Mouse (Mus musculus): ENCODE data around the gene Thsd7b. TPM values are rescaled to one million over a fixed set of nuclear protein-coding genes. Genes with fewer than 3 reads are reported as not detected.

The Thsd7b gene
- polyA plus RNA-seq, 1 experiment from 2014 or later = 12.3 TPM

DNA sequence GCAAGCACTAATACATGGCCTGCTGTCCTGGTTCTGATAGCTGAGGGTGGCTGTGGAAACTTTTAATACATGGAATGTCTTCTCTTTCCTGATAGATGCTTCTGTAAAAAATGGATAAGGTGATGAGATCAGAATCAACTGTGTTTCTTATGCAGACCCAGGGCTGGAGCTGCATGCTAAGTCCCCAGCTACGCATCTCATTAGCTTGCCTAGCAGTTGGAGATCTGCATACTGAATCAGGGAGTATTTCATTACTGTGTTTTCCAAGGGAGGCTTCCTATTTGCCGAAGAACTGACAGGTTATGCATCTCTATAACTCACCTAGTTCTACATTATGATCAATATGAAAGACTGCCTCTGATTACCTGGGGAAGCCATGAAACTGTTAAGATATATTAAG, 84.3 kb downstream of the Thsd7b start:
- Histone ChIP-seq H3K4me3 (replicated peaks; ENCODE audit: low read depth, low read length) (no peak overlapping the region), H3K27ac (replicated peaks; ENCODE audit: low read depth, low read length) (peak overlapping the region; percentile 78), H3K9ac (replicated peaks; ENCODE audit: low read length) (no peak overlapping the region), H3K36me3 (ENCODE audit: control insufficient read depth, insufficient read depth, low read length) (no peaks in the 10 kb centered on the region), H3K4me2 (ENCODE audit: low read length) (peak overlapping the region; percentile 28), H3K4me1 (ENCODE audit: control insufficient read depth, insufficient read depth, low read length) (peaks cover 10% of the 10 kb centered on the region), H3K27me3 (ENCODE audit: control insufficient read depth, insufficient read depth, low read length) (no peaks in the 10 kb centered on the region), H3K9me3 (ENCODE audit: control insufficient read depth, low read length) (no peaks in the 10 kb centered on the region)
- ATAC-seq (ENCODE audit: low FRiP score, low TSS enrichment) (peak; percentile 85), DNase-seq (peak; percentile 82)
- 25% methylated on average over 2 of the region's 2 CpGs for WGBS

DNA sequence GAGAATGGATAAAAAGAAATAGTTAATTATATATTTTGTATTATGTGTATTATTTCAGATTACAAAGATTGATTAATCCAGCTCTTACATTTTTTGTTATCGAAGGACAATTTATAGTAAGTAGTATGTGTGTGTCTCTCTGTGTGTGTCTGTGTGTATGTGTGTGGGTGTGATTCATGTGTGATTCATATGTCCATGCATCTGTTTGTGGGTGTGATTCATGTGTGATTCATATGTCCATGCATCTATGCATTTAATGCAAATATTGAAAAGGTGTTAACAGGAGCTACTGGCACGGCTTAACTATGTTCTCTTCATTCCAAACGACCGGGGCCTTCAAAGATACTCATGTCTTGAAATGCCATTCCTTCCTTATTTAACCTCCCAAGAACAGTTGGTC, 90.3 kb downstream of the Thsd7b start:
- H3K27ac ChIP-seq (replicated peaks; ENCODE audit: low read depth, low read length) = no peak overlapping the region
- no peaks in the 10 kb centered on the region for H3K27me3 ChIP-seq (ENCODE audit: control insufficient read depth, insufficient read depth, low read length)
- H3K4me1 ChIP-seq (ENCODE audit: control insufficient read depth, insufficient read depth, low read length) = no peaks in the 10 kb centered on the region
- WGBS = 91% methylated on average over 4 of the region's 4 CpGs
- no peak overlapping the region for H3K4me2 ChIP-seq (ENCODE audit: low read length)
- H3K36me3 ChIP-seq (ENCODE audit: control insufficient read depth, insufficient read depth, low read length) = no peaks in the 10 kb centered on the region
- H3K9ac ChIP-seq (replicated peaks; ENCODE audit: low read length) = no peak overlapping the region
- no peaks in the 10 kb centered on the region for H3K9me3 ChIP-seq (ENCODE audit: control insufficient read depth, low read length)
- H3K4me3 ChIP-seq (replicated peaks; ENCODE audit: low read depth, low read length) = no peak overlapping the region
- DNase-seq (no peak), ATAC-seq (ENCODE audit: low FRiP score, low TSS enrichment) (no peak)

DNA sequence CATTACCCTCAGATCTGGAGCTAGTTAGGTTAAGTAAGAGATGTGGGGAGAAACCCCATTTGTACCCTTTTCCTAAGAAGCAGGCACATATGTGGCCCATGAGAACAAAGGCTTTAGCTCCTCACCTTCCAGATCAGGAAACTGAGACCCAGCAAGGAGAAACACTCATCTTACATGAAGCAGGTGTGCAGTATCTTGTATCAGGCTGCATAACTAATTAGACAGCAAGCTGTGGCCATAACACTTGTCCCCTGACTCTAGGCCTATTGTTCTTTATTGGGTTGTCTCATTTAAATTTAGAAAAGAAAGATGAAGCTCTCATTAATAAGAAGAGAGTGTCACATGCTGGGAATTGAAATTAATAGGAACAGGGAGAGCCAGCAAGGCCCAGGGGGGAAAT, 91.7 kb downstream of the Thsd7b start:
- DNase-seq = no peak
- ATAC-seq (ENCODE audit: low FRiP score, low TSS enrichment) = no peak

DNA sequence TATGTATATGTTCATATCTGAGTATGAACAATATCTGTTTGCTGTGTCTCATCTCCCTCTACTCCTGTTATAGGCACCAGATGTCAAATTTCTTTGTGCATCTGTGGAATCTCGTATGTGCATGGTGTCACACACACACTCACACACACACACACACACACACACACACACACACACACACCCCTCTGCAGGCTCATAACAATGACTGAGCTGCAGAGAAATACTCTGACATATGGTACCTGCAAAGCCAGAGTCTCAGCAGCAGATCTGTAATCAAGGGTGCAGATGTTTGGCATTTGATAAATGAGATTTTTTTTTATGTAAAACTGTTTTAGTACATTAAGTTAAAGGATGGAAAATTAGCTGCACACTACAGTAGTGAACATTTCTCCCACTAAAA, 92.5 kb downstream of the Thsd7b start:
- H3K27me3 ChIP-seq (ENCODE audit: control insufficient read depth, insufficient read depth, low read length) = no peaks in the 10 kb centered on the region
- H3K4me1 ChIP-seq (ENCODE audit: control insufficient read depth, insufficient read depth, low read length) = no peaks in the 10 kb centered on the region
- no peaks in the 10 kb centered on the region for H3K9me3 ChIP-seq (ENCODE audit: control insufficient read depth, low read length)
- DNase-seq (peak; percentile 15), ATAC-seq (ENCODE audit: low FRiP score, low TSS enrichment) (peak; percentile 34; the same call in 1 of the 2 replicates)
- no peak overlapping the region for H3K4me3 ChIP-seq (replicated peaks; ENCODE audit: low read depth, low read length)
- no peaks in the 10 kb centered on the region for H3K36me3 ChIP-seq (ENCODE audit: control insufficient read depth, insufficient read depth, low read length)
- H3K4me2 ChIP-seq (ENCODE audit: low read length) = no peak overlapping the region
- no peak overlapping the region for H3K9ac ChIP-seq (replicated peaks; ENCODE audit: low read length)
- no peak overlapping the region for H3K27ac ChIP-seq (replicated peaks; ENCODE audit: low read depth, low read length)
- 44% methylated on average over 1 of the region's 1 CpGs for WGBS

More for the DNA sequence above, 91.7 kb downstream of the Thsd7b start:
- H3K27me3 ChIP-seq (ENCODE audit: control insufficient read depth, insufficient read depth, low read length) = no peaks in the 10 kb centered on the region
- peak overlapping the region; percentile 27 for H3K27ac ChIP-seq (replicated peaks; ENCODE audit: low read depth, low read length)
- H3K9ac ChIP-seq (replicated peaks; ENCODE audit: low read length) = no peak overlapping the region
- no peak overlapping the region for H3K4me2 ChIP-seq (ENCODE audit: low read length)
- H3K4me3 ChIP-seq (replicated peaks; ENCODE audit: low read depth, low read length) = no peak overlapping the region
- H3K9me3 ChIP-seq (ENCODE audit: control insufficient read depth, low read length) = no peaks in the 10 kb centered on the region
- no peaks in the 10 kb centered on the region for H3K4me1 ChIP-seq (ENCODE audit: control insufficient read depth, insufficient read depth, low read length)
- no peaks in the 10 kb centered on the region for H3K36me3 ChIP-seq (ENCODE audit: control insufficient read depth, insufficient read depth, low read length)

DNA sequence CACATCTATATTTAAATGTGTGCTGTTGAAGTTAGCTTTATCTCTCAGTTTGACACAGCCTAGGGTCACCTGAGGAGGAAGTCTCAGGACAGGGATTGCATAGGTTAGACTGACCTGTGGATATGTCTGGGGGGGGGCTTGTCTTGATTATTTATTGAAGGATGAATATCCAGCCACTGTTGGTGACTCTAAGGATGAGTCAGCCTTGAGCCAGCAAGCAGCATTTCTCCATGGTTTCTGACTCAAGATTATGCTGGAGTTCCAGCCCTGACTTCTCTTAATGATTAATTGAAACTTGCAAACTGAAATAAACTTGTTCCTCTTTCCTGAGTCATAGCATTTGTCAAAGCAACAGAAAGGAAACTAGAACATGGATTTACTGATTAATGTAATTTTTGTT, 113.4 kb downstream of the Thsd7b start:
- H3K27ac ChIP-seq (replicated peaks; ENCODE audit: low read depth, low read length) = no peak overlapping the region
- H3K4me2 ChIP-seq (ENCODE audit: low read length) = no peak overlapping the region
- no peaks in the 10 kb centered on the region for H3K27me3 ChIP-seq (ENCODE audit: control insufficient read depth, insufficient read depth, low read length)
- H3K4me3 ChIP-seq (replicated peaks; ENCODE audit: low read depth, low read length) = no peak overlapping the region
- no peaks in the 10 kb centered on the region for H3K4me1 ChIP-seq (ENCODE audit: control insufficient read depth, insufficient read depth, low read length)
- no peak overlapping the region for H3K9ac ChIP-seq (replicated peaks; ENCODE audit: low read length)
- DNase-seq (no peak), ATAC-seq (ENCODE audit: low FRiP score, low TSS enrichment) (no peak)
- H3K9me3 ChIP-seq (ENCODE audit: control insufficient read depth, low read length) = no peaks in the 10 kb centered on the region
- H3K36me3 ChIP-seq (ENCODE audit: control insufficient read depth, insufficient read depth, low read length) = no peaks in the 10 kb centered on the region

DNA sequence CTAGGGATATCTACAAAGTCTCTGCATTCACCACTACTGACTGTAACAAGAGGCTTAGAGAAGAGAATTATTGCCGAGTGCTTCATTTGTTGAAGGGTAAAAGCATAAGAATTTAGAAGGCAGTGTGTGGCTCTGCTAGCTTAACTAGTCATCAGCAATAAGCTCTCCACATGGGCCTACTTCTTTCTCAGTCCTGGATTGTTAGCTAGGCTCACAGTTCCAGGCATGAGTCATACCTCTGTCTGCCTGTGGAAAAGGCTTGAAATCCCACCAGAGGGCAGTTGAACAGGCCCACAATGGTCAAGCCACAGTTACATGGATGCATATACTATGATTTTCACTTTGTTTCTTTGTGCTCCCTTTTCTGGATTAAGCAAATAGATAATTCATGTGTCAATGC, 138.5 kb downstream of the Thsd7b start:
- no peak overlapping the region for H3K9ac ChIP-seq (replicated peaks; ENCODE audit: low read length)
- H3K4me1 ChIP-seq (ENCODE audit: control insufficient read depth, insufficient read depth, low read length) = no peaks in the 10 kb centered on the region
- WGBS = 88% methylated on average over 1 of the region's 1 CpGs

DNA sequence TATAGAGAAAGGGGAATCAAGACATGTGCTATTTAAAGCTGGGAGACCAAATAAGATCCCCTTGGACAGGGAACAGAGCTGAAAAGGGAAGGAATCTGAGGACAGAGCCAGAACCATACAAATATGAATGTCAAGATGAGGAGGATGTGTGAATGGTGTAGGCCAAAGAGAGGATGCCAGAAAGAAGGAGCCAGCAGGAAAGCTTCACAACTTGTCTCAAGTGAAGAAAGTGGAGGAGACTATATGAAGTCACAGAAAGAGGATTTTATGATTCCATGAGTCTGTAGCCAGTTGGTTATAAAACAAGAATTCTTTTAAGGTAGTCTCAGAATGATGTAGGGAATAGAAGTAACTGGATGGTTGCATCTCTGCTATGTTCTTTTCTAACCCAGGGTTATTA, 148.5 kb downstream of the Thsd7b start:
- Histone ChIP-seq H3K4me3 (replicated peaks; ENCODE audit: low read depth, low read length) (no peak overlapping the region), H3K4me1 (ENCODE audit: control insufficient read depth, insufficient read depth, low read length) (no peaks in the 10 kb centered on the region), H3K36me3 (ENCODE audit: control insufficient read depth, insufficient read depth, low read length) (no peaks in the 10 kb centered on the region), H3K9ac (replicated peaks; ENCODE audit: low read length) (no peak overlapping the region), H3K27ac (replicated peaks; ENCODE audit: low read depth, low read length) (no peak overlapping the region), H3K9me3 (ENCODE audit: control insufficient read depth, low read length) (no peaks in the 10 kb centered on the region), H3K27me3 (ENCODE audit: control insufficient read depth, insufficient read depth, low read length) (no peaks in the 10 kb centered on the region), H3K4me2 (ENCODE audit: low read length) (no peak overlapping the region)
- no peak for ATAC-seq (ENCODE audit: low FRiP score, low TSS enrichment)
- no peak for DNase-seq

More for the DNA sequence above, 138.5 kb downstream of the Thsd7b start:
- ATAC-seq (ENCODE audit: low FRiP score, low TSS enrichment) (no peak), DNase-seq (no peak)
- Histone ChIP-seq H3K27ac (replicated peaks; ENCODE audit: low read depth, low read length) (no peak overlapping the region), H3K4me3 (replicated peaks; ENCODE audit: low read depth, low read length) (no peak overlapping the region), H3K9me3 (ENCODE audit: control insufficient read depth, low read length) (no peaks in the 10 kb centered on the region), H3K36me3 (ENCODE audit: control insufficient read depth, insufficient read depth, low read length) (no peaks in the 10 kb centered on the region), H3K27me3 (ENCODE audit: control insufficient read depth, insufficient read depth, low read length) (no peaks in the 10 kb centered on the region), H3K4me2 (ENCODE audit: low read length) (no peak overlapping the region)

DNA sequence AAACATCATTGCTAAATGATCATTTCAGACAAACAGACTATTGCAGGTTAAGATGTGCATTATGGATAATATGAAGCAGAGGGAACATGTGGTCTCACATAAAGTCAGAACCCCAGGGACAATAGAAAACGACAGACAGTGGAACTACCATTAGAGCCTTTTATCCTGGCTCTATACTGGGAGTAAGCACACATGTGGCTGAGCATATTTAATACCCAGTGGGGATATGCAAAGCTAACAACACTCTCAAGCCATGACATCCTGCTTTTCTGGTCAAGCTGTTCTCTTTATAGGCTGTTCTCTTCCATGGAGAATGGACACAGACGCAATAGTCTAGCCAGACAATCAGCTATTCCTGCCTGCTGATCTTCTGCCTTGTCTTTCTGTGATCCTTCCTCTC, 191.3 kb downstream of the Thsd7b start:
- H3K9ac ChIP-seq (replicated peaks; ENCODE audit: low read length) = no peak overlapping the region
- no peak overlapping the region for H3K27ac ChIP-seq (replicated peaks; ENCODE audit: low read depth, low read length)
- peak; percentile 14; the same call in 1 of the 2 replicates for ATAC-seq (ENCODE audit: low FRiP score, low TSS enrichment)
- no peak overlapping the region for H3K4me3 ChIP-seq (replicated peaks; ENCODE audit: low read depth, low read length)
- 25% methylated on average over 2 of the region's 2 CpGs for WGBS
- no peak overlapping the region for H3K4me2 ChIP-seq (ENCODE audit: low read length)
- H3K9me3 ChIP-seq (ENCODE audit: control insufficient read depth, low read length) = no peaks in the 10 kb centered on the region
- DNase-seq = peak; percentile 5
- H3K27me3 ChIP-seq (ENCODE audit: control insufficient read depth, insufficient read depth, low read length) = no peaks in the 10 kb centered on the region
- no peaks in the 10 kb centered on the region for H3K4me1 ChIP-seq (ENCODE audit: control insufficient read depth, insufficient read depth, low read length)
- no peaks in the 10 kb centered on the region for H3K36me3 ChIP-seq (ENCODE audit: control insufficient read depth, insufficient read depth, low read length)

DNA sequence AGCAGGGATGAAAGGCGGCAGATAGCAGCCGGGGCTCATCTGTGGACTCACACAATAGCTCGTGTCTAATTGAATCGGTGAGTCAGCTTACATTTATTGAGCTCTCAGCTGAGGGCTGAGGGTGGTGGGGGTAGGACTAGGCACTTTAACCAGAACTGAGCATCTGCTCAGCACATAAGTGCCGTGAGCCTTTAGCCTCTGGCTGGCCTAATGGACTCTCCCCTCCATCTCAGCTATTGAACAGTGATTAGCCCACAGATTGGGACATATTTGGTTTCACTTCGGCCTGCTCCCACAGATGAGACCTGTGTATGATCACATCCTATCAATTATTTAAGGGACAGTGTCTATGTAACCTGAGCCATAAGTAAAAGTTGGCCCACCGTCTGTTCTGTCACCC, 200.4 kb downstream of the Thsd7b start:
- Histone ChIP-seq H3K27me3 (ENCODE audit: control insufficient read depth, insufficient read depth, low read length) (no peaks in the 10 kb centered on the region), H3K27ac (replicated peaks; ENCODE audit: low read depth, low read length) (no peak overlapping the region), H3K4me1 (ENCODE audit: control insufficient read depth, insufficient read depth, low read length) (peaks cover 3% of the 10 kb centered on the region; the same call in 1 of the 2 replicates), H3K36me3 (ENCODE audit: control insufficient read depth, insufficient read depth, low read length) (no peaks in the 10 kb centered on the region), H3K4me2 (ENCODE audit: low read length) (no peak overlapping the region), H3K4me3 (replicated peaks; ENCODE audit: low read depth, low read length) (no peak overlapping the region), H3K9me3 (ENCODE audit: control insufficient read depth, low read length) (no peaks in the 10 kb centered on the region), H3K9ac (replicated peaks; ENCODE audit: low read length) (no peak overlapping the region)
- DNase-seq (peak; percentile 68), ATAC-seq (ENCODE audit: low FRiP score, low TSS enrichment) (peak; percentile 88)
- 22% methylated on average over 7 of the region's 7 CpGs for WGBS

Data from midbrain, embryonic 14.5 days (tissue).